Mouse (Mus musculus) ES-E14 (cell line): ENCODE data around the gene Kcnq5.

Experiments
- CHD2 ChIP-seq: IDR thresholded peaks from 2 replicates; pipeline ENCODE4 v1.6.1; 2014; ENCODE audit warnings: mild to moderate bottlenecking, low read depth, low read length, inconsistent platforms
- HCFC1 ChIP-seq: IDR thresholded peaks from 2 replicates; pipeline ENCODE4 v1.6.1; 2012; ENCODE audit warnings: low read length, inconsistent platforms, borderline replicate concordance; ENCODE audit not compliant: insufficient read depth
- ZNF384 ChIP-seq: IDR thresholded peaks from 2 replicates; pipeline ENCODE4 v1.6.1; 2012; ENCODE audit warnings: low read depth, low read length, inconsistent platforms

DNA sequence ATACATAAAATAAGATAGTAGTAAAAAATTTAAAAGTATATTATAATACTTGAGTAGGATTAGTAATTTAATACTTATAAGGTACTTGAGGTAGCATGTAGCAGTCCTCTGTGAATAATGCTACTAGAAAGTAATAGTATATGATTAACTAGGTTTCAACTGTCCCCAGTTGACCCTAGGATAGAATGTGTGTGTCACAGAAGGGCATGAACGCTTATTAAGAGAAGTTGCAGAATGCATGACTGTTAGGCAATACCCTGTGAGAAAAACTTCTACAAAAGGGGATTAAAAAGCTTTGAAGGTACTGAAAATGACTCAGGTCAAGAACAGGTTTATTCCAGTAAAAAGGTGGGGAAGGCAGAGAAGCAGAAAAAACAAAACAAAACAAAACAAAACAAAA lies 430.9 kb downstream of the Kcnq5 start:
- TF ChIP-seq CHD2 (no peak), ZNF384 (no peak), HCFC1 (no peak)
